Mouse (Mus musculus): ENCODE data around the gene Tyk2.

Tyk2 gene

GRCm38 (mm10) chr9:21062928-21063327 is 68.1 kb downstream of the Tyk2 start:
- DNase-seq (ENCODE audit: low read depth), result no peak
